Mouse (Mus musculus): ENCODE data around the gene Tnfrsf19. TPM values are rescaled to one million over a fixed set of nuclear protein-coding genes. Genes with fewer than 3 reads are reported as not detected.

Tnfrsf19 gene
- total RNA-seq (2015; ENCODE audit: low replicate concordance) (1.8 TPM in 1 of 2 replicates, not detected in the other), total RNA-seq (2017; ENCODE audit: low replicate concordance) (1.8 and 3.2 TPM in 2 replicates)

- no peak for ATAC-seq (replicated peaks; ENCODE audit: low FRiP score, poor library complexity, severe bottlenecking)
These were observed at the start of gene Tnfrsf19 for GRCm38 (mm10) chr14:61046091-61046681. Gene Tnfrsf19, minus strand, starts transcription at chr14:61046490.

GRCm38 (mm10) chr14:61092073-61092472, 45.8 kb upstream of the Tnfrsf19 start:
- no peak for ATAC-seq (replicated peaks; ENCODE audit: low FRiP score, poor library complexity, severe bottlenecking)

- no peak for ATAC-seq (replicated peaks; ENCODE audit: low FRiP score, poor library complexity, severe bottlenecking)
These were observed 44.7 kb upstream of the Tnfrsf19 start for GRCm38 (mm10) chr14:61090955-61091354.

- no peak for ATAC-seq (replicated peaks; ENCODE audit: low FRiP score, poor library complexity, severe bottlenecking)
These were observed 41.9 kb upstream of the Tnfrsf19 start for GRCm38 (mm10) chr14:61088187-61088586.

- ATAC-seq (replicated peaks; ENCODE audit: low FRiP score, poor library complexity, severe bottlenecking), result no peak
These were observed 39.0 kb upstream of the Tnfrsf19 start for GRCm38 (mm10) chr14:61085325-61085724.

GRCm38 (mm10) chr14:61069555-61069954, 23.3 kb upstream of the Tnfrsf19 start:
- no peak for ATAC-seq (replicated peaks; ENCODE audit: low FRiP score, poor library complexity, severe bottlenecking)

GRCm38 (mm10) chr14:61061729-61062128, 15.4 kb upstream of the Tnfrsf19 start:
- no peak for ATAC-seq (replicated peaks; ENCODE audit: low FRiP score, poor library complexity, severe bottlenecking)

GRCm38 (mm10) chr14:61059316-61059945, 13.1 kb upstream of the Tnfrsf19 start:
- ATAC-seq (replicated peaks; ENCODE audit: low FRiP score, poor library complexity, severe bottlenecking), result no peak

- ATAC-seq (replicated peaks; ENCODE audit: low FRiP score, poor library complexity, severe bottlenecking), result no peak
These were observed 10.7 kb upstream of the Tnfrsf19 start for GRCm38 (mm10) chr14:61056962-61057361.

- ATAC-seq (replicated peaks; ENCODE audit: low FRiP score, poor library complexity, severe bottlenecking), result no peak
These were observed 10.2 kb upstream of the Tnfrsf19 start for GRCm38 (mm10) chr14:61056445-61056844.

- ATAC-seq (replicated peaks; ENCODE audit: low FRiP score, poor library complexity, severe bottlenecking), result no peak
These were observed 9.6 kb upstream of the Tnfrsf19 start for GRCm38 (mm10) chr14:61055864-61056263.

GRCm38 (mm10) chr14:61052163-61052562, 5.9 kb upstream of the Tnfrsf19 start:
- no peak for ATAC-seq (replicated peaks; ENCODE audit: low FRiP score, poor library complexity, severe bottlenecking)

GRCm38 (mm10) chr14:61045446-61046090, 722 bp downstream of the Tnfrsf19 start:
- no peak for ATAC-seq (replicated peaks; ENCODE audit: low FRiP score, poor library complexity, severe bottlenecking)

GRCm38 (mm10) chr14:61044316-61044715, 2.0 kb downstream of the Tnfrsf19 start:
- no peak for ATAC-seq (replicated peaks; ENCODE audit: low FRiP score, poor library complexity, severe bottlenecking)

- ATAC-seq (replicated peaks; ENCODE audit: low FRiP score, poor library complexity, severe bottlenecking), result no peak
These were observed 2.6 kb downstream of the Tnfrsf19 start for GRCm38 (mm10) chr14:61043511-61044310.

- ATAC-seq (replicated peaks; ENCODE audit: low FRiP score, poor library complexity, severe bottlenecking), result no peak
These were observed 4.0 kb downstream of the Tnfrsf19 start for GRCm38 (mm10) chr14:61042291-61042690.

- no peak for ATAC-seq (replicated peaks; ENCODE audit: low FRiP score, poor library complexity, severe bottlenecking)
These were observed 6.1 kb downstream of the Tnfrsf19 start for GRCm38 (mm10) chr14:61040236-61040635.

- no peak for ATAC-seq (replicated peaks; ENCODE audit: low FRiP score, poor library complexity, severe bottlenecking)
These were observed 8.2 kb downstream of the Tnfrsf19 start for GRCm38 (mm10) chr14:61038082-61038472.

- ATAC-seq (replicated peaks; ENCODE audit: low FRiP score, poor library complexity, severe bottlenecking), result no peak
These were observed 8.8 kb downstream of the Tnfrsf19 start for GRCm38 (mm10) chr14:61037321-61038081.

GRCm38 (mm10) chr14:61030366-61030765, 15.9 kb downstream of the Tnfrsf19 start:
- ATAC-seq (replicated peaks; ENCODE audit: low FRiP score, poor library complexity, severe bottlenecking), result no peak
